Mouse (Mus musculus) myocyte (in vitro differentiated cells): ENCODE measurements around the gene Lrrc59.

ENCODE experiments used
- CEBPB ChIP-seq: IDR thresholded peaks from 2 replicates; pipeline ENCODE4 v1.6.1; 2011; ENCODE audit warnings: mild to moderate bottlenecking, moderate library complexity; ENCODE audit not compliant: poor library complexity, insufficient read depth, severe bottlenecking
- E2F4 ChIP-seq: IDR thresholded peaks from one replicate; pipeline ENCODE4 v1.6.1; 2011; ENCODE audit warnings: mild to moderate bottlenecking, control low read depth, moderate library complexity; ENCODE audit not compliant: insufficient read depth
- MAX ChIP-seq: IDR thresholded peaks from one replicate; pipeline ENCODE4 v1.6.1; 2011; ENCODE audit warnings: low read depth, mild to moderate bottlenecking, control low read depth
- MYOD1 ChIP-seq, 3 experiments: IDR thresholded peaks; one replicate each; pipeline ENCODE4 v1.6.1; 2011; ENCODE audit warnings: control low read depth in 2 of 3, low read depth in 2 of 3, mild to moderate bottlenecking in 2 of 3, moderate library complexity in 1 of 3; ENCODE audit not compliant: insufficient read length in 2 of 3, control insufficient read depth in 1 of 3
- MYOG ChIP-seq, 3 experiments: IDR thresholded peaks; one replicate each; pipeline ENCODE4 v1.6.1; 2011; ENCODE audit warnings: control low read depth in 2 of 3, low read depth in 2 of 3, mild to moderate bottlenecking in 2 of 3; ENCODE audit not compliant: insufficient read length in 2 of 3, control insufficient read depth in 1 of 3, insufficient read depth in 1 of 3
- POLR2A ChIP-seq: IDR thresholded peaks from one replicate; pipeline ENCODE4 v1.6.1; 2011; ENCODE audit warnings: low read depth, mild to moderate bottlenecking, control low read depth, moderate library complexity; ENCODE audit not compliant: insufficient read length
- SRF ChIP-seq: IDR thresholded peaks from one replicate; pipeline ENCODE4 v1.6.1; 2011; ENCODE audit warnings: low read depth; ENCODE audit not compliant: control insufficient read depth, insufficient read length
- TCF12 ChIP-seq: IDR thresholded peaks from one replicate; pipeline ENCODE4 v1.6.1; 2011; ENCODE audit warnings: mild to moderate bottlenecking, control low read depth; ENCODE audit not compliant: poor library complexity, insufficient read depth, severe bottlenecking
- USF1 ChIP-seq: IDR thresholded peaks from one replicate; pipeline ENCODE4 v1.6.1; 2011; ENCODE audit warnings: low read depth, mild to moderate bottlenecking, control low read depth, moderate library complexity

DNA sequence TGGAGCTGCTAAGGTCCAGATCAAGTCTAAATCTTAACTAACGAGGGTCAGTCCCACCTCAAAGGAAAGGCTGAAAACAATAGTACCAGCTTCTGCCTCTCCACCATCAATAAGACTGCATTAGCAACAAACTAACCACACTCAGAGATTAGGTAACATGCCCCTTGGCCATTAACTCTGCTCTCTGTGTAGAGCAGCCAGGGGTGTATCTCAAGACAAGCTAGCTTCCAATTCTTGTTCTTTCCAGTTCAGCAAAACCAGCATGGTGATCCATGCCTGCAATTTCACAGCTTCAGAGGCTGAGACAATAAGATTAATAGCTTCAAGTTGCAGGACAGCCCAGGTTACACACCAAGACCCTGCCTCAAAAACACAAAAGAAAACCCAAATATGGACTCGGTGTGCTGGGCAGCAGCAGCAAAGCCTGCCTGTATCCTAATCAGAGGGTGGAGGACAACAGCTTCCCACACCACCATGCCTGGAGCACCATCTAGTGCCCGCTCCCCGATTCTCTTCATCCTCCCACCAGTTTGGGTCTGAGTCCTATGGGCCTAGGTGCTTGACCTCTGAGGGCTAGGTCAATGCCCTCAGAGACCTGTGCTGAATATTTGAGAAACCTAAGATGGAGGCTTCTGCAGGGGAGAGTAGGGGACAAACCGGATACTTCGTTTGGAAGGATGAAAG, 31.0 kb upstream of the Lrrc59 start:
- TF ChIP-seq CEBPB (no peak), POLR2A (no peak), E2F4 (no peak), MYOG (IDR thresholded peaks at IDR 0.05; ENCODE audit: control insufficient read depth in 1 of 3, insufficient read depth in 1 of 3, insufficient read length in 2 of 3, low read depth in 2 of 3) (no peak), USF1 (no peak), MAX (no peak), MYOD1 (IDR thresholded peaks at IDR 0.05; ENCODE audit: control insufficient read depth in 1 of 3, insufficient read length in 2 of 3, low read depth in 2 of 3) (no peak), TCF12 (no peak), SRF (no peak)
